Mouse (Mus musculus): Measurements from ENCODE around the gene Hormad1. TPM values are rescaled to one million over a fixed set of nuclear protein-coding genes. Genes with fewer than 3 reads are reported as not detected.
A peak's percentile ranks its signal among the peaks of the same experiment; 100 is the strongest.

Hormad1 gene
- polyA plus RNA-seq, 1 experiment = not detected

- 0 out of 2 replicates have a peak, but pooled peaks cover 2% of the 10 kb centered on the region for H3K4me1 ChIP-seq (ENCODE audit: control insufficient read depth, insufficient read depth, low read length)
- H3K27ac ChIP-seq (ENCODE audit: insufficient read depth, low read depth, low read length) = no peak overlapping the region
- no peak overlapping the region for H3K4me3 ChIP-seq (ENCODE audit: insufficient read depth, low read length)
- TF ChIP-seq CTCF (IDR thresholded peaks at IDR 0.05; ENCODE audit: low read depth, low read length) (no peak), POLR2A (IDR thresholded peaks at IDR 0.05; ENCODE audit: borderline replicate concordance, low read depth, low read length) (no peak)
Observed at GRCm38 (mm10) chr3:95550176-95550575, 9.3 kb upstream of the Hormad1 start.

- H3K4me1 ChIP-seq (ENCODE audit: control insufficient read depth, insufficient read depth, low read length) = 0 out of 2 replicates have a peak, but pooled peaks cover 2% of the 10 kb centered on the region
- no peak overlapping the region for H3K27ac ChIP-seq (ENCODE audit: insufficient read depth, low read depth, low read length)
- TF ChIP-seq CTCF (IDR thresholded peaks at IDR 0.05; ENCODE audit: low read depth, low read length) = no peak
- TF ChIP-seq POLR2A (IDR thresholded peaks at IDR 0.05; ENCODE audit: borderline replicate concordance, low read depth, low read length) = no peak
- no peak overlapping the region for H3K4me3 ChIP-seq (ENCODE audit: insufficient read depth, low read length)
Observed at GRCm38 (mm10) chr3:95553986-95554385, 5.5 kb upstream of the Hormad1 start.

GRCm38 (mm10) chr3:95560738-95561137, 1.3 kb downstream of the Hormad1 start:
- H3K4me3 ChIP-seq (ENCODE audit: insufficient read depth, low read length) = no peak overlapping the region
- no peak overlapping the region for H3K27ac ChIP-seq (ENCODE audit: insufficient read depth, low read depth, low read length)
- no peak for TF ChIP-seq POLR2A (IDR thresholded peaks at IDR 0.05; ENCODE audit: borderline replicate concordance, low read depth, low read length)
- TF ChIP-seq CTCF (IDR thresholded peaks at IDR 0.05; ENCODE audit: low read depth, low read length) = no peak
- H3K4me1 ChIP-seq (ENCODE audit: control insufficient read depth, insufficient read depth, low read length) = no peaks in the 10 kb centered on the region

- H3K4me3 ChIP-seq (ENCODE audit: insufficient read depth, low read length) = no peak overlapping the region
Observed at GRCm38 (mm10) chr3:95561826-95562225, 2.3 kb downstream of the Hormad1 start.

GRCm38 (mm10) chr3:95569585-95569984, 10.1 kb downstream of the Hormad1 start:
- no peak overlapping the region for H3K4me3 ChIP-seq (ENCODE audit: insufficient read depth, low read length)
- H3K4me1 ChIP-seq (ENCODE audit: control insufficient read depth, insufficient read depth, low read length) = no peaks in the 10 kb centered on the region
- no peak for TF ChIP-seq POLR2A (IDR thresholded peaks at IDR 0.05; ENCODE audit: borderline replicate concordance, low read depth, low read length)
- no peak for TF ChIP-seq CTCF (IDR thresholded peaks at IDR 0.05; ENCODE audit: low read depth, low read length)
- no peak overlapping the region for H3K27ac ChIP-seq (ENCODE audit: insufficient read depth, low read depth, low read length)

More at GRCm38 (mm10) chr3:95561826-95562225, 2.3 kb downstream of the Hormad1 start:
- Histone ChIP-seq H3K27ac (ENCODE audit: insufficient read depth, low read depth, low read length) (no peak overlapping the region), H3K4me1 (ENCODE audit: control insufficient read depth, insufficient read depth, low read length) (no peaks in the 10 kb centered on the region)
- TF ChIP-seq CTCF (IDR thresholded peaks at IDR 0.05; ENCODE audit: low read depth, low read length) (no peak), POLR2A (IDR thresholded peaks at IDR 0.05; ENCODE audit: borderline replicate concordance, low read depth, low read length) (no peak)

GRCm38 (mm10) chr3:95587754-95588603, 28.5 kb downstream of the Hormad1 start:
- TF ChIP-seq POLR2A (IDR thresholded peaks at IDR 0.05; ENCODE audit: borderline replicate concordance, low read depth, low read length) = no peak
- TF ChIP-seq CTCF (IDR thresholded peaks at IDR 0.05; ENCODE audit: low read depth, low read length) = no peak
- H3K27ac ChIP-seq (ENCODE audit: insufficient read depth, low read depth, low read length) = peak overlapping the region; percentile 32

GRCm38 (mm10) chr3:95588604-95589086, 29.2 kb downstream of the Hormad1 start, which contains the start of gene Golph3l:
TSS of gene Golph3l (plus strand) at chr3:95588934.
- 0 out of 2 replicates have a peak, but pooled peaks cover 2% of the 10 kb centered on the region for H3K4me1 ChIP-seq (ENCODE audit: control insufficient read depth, insufficient read depth, low read length)
- TF ChIP-seq CTCF (IDR thresholded peaks at IDR 0.05; ENCODE audit: low read depth, low read length) (no peak), POLR2A (IDR thresholded peaks at IDR 0.05; ENCODE audit: borderline replicate concordance, low read depth, low read length) (no peak)
- peak within 1 kb of the TSS; percentile 73 for H3K27ac ChIP-seq (ENCODE audit: insufficient read depth, low read depth, low read length)
- H3K4me3 ChIP-seq (ENCODE audit: insufficient read depth, low read length) = peak within 1 kb of the TSS; percentile 87

More at GRCm38 (mm10) chr3:95587754-95588603, 28.5 kb downstream of the Hormad1 start:
- 0 out of 2 replicates have a peak, but pooled peaks cover 2% of the 10 kb centered on the region for H3K4me1 ChIP-seq (ENCODE audit: control insufficient read depth, insufficient read depth, low read length)
- peak overlapping the region; percentile 32 for H3K4me3 ChIP-seq (ENCODE audit: insufficient read depth, low read length)

GRCm38 (mm10) chr3:95598734-95599133, 39.3 kb downstream of the Hormad1 start:
- Histone ChIP-seq H3K27ac (ENCODE audit: insufficient read depth, low read depth, low read length) (no peak overlapping the region), H3K4me1 (ENCODE audit: control insufficient read depth, insufficient read depth, low read length) (no peaks in the 10 kb centered on the region; the same call in 1 of the 2 replicates), H3K4me3 (ENCODE audit: insufficient read depth, low read length) (no peak overlapping the region)
- TF ChIP-seq POLR2A (IDR thresholded peaks at IDR 0.05; ENCODE audit: borderline replicate concordance, low read depth, low read length) = no peak
- TF ChIP-seq CTCF (IDR thresholded peaks at IDR 0.05; ENCODE audit: low read depth, low read length) = no peak

GRCm38 (mm10) chr3:95601287-95601686, 41.8 kb downstream of the Hormad1 start:
- Histone ChIP-seq H3K27ac (ENCODE audit: insufficient read depth, low read depth, low read length) (no peak overlapping the region), H3K4me3 (ENCODE audit: insufficient read depth, low read length) (no peak overlapping the region), H3K4me1 (ENCODE audit: control insufficient read depth, insufficient read depth, low read length) (no peaks in the 10 kb centered on the region; the same call in 1 of the 2 replicates)
- TF ChIP-seq CTCF (IDR thresholded peaks at IDR 0.05; ENCODE audit: low read depth, low read length) (no peak), POLR2A (IDR thresholded peaks at IDR 0.05; ENCODE audit: borderline replicate concordance, low read depth, low read length) (no peak)

- TF ChIP-seq POLR2A (IDR thresholded peaks at IDR 0.05; ENCODE audit: borderline replicate concordance, low read depth, low read length) (no peak), CTCF (IDR thresholded peaks at IDR 0.05; ENCODE audit: low read depth, low read length) (no peak)
- H3K4me1 ChIP-seq (ENCODE audit: control insufficient read depth, insufficient read depth, low read length) = peaks cover 15% of the 10 kb centered on the region
- no peak overlapping the region for H3K4me3 ChIP-seq (ENCODE audit: insufficient read depth, low read length)
Observed at GRCm38 (mm10) chr3:95606096-95606495, 46.6 kb downstream of the Hormad1 start.

More at GRCm38 (mm10) chr3:95606096-95606495, 46.6 kb downstream of the Hormad1 start:
- H3K27ac ChIP-seq (ENCODE audit: insufficient read depth, low read depth, low read length) = no peak overlapping the region
